Mouse (Mus musculus) cerebellum, adult 8-10 months (tissue): ENCODE results near the gene Gm45618.
A peak's percentile ranks its signal among the peaks of the same experiment; 100 is the strongest.

ENCODE experiments used
- DNase-seq: peaks from one replicate; pipeline ENCODE4 v3.0.0; 2022

The Gm45618 gene

GRCm38 (mm10) chr7:142093696-142094240 lies 26.8 kb downstream of the Gm45618 start:
- peak; percentile 28 for DNase-seq

GRCm38 (mm10) chr7:142092991-142093390 lies 27.5 kb downstream of the Gm45618 start:
- no peak for DNase-seq

- no peak for DNase-seq
Measured at GRCm38 (mm10) chr7:142091848-142092247, 28.7 kb downstream of the Gm45618 start.

- DNase-seq: no peak
Measured at GRCm38 (mm10) chr7:142089648-142090447, 30.7 kb downstream of the Gm45618 start.

GRCm38 (mm10) chr7:142088886-142089285 lies 31.6 kb downstream of the Gm45618 start:
- DNase-seq: no peak

- DNase-seq: no peak
Measured at GRCm38 (mm10) chr7:142087069-142087652, 33.4 kb downstream of the Gm45618 start.

- no peak for DNase-seq
Measured at GRCm38 (mm10) chr7:142086159-142086905, 34.2 kb downstream of the Gm45618 start.

- peak; percentile 87 for DNase-seq
Measured at GRCm38 (mm10) chr7:142084820-142085219, 35.7 kb downstream of the Gm45618 start.

GRCm38 (mm10) chr7:142084395-142084794 lies 36.1 kb downstream of the Gm45618 start:
- no peak for DNase-seq

GRCm38 (mm10) chr7:142083588-142084317 lies 36.8 kb downstream of the Gm45618 start:
- peak; percentile 54 for DNase-seq

- DNase-seq: no peak
Measured at GRCm38 (mm10) chr7:142082607-142083006, 37.9 kb downstream of the Gm45618 start.

GRCm38 (mm10) chr7:142082179-142082578 lies 38.4 kb downstream of the Gm45618 start:
- no peak for DNase-seq

GRCm38 (mm10) chr7:142081736-142082135 lies 38.8 kb downstream of the Gm45618 start:
- no peak for DNase-seq

- DNase-seq: no peak
Measured at GRCm38 (mm10) chr7:142080876-142081275, 39.7 kb downstream of the Gm45618 start.

- no peak for DNase-seq
Measured at GRCm38 (mm10) chr7:142079365-142079764, 41.2 kb downstream of the Gm45618 start.

- no peak for DNase-seq
Measured at GRCm38 (mm10) chr7:142077138-142077537, 43.4 kb downstream of the Gm45618 start.

GRCm38 (mm10) chr7:142074146-142074886 lies 46.2 kb downstream of the Gm45618 start:
- DNase-seq: no peak

- DNase-seq: no peak
Measured at GRCm38 (mm10) chr7:142071717-142072116, 48.8 kb downstream of the Gm45618 start.

GRCm38 (mm10) chr7:142071212-142071578 lies 49.3 kb downstream of the Gm45618 start:
- DNase-seq: no peak

- DNase-seq: peak; percentile 87
Measured at GRCm38 (mm10) chr7:142070458-142071211, 49.9 kb downstream of the Gm45618 start.
